Mouse (Mus musculus) layer of hippocampus, postnatal 10 days (tissue): ENCODE measurements at regions not wholly inside any gene's neighbourhood (a gene's known extent, or its start where the extent isn't known, plus 50 kb on each side); places are given as distances from the start of the nearest gene placed in this dataset.

Experiments
- DNase-seq, 2 experiments: peaks; one replicate each; pipeline ENCODE4 v3.0.0; 2021; ENCODE audit warnings: low spot score in 2 of 2

GRCm38 (mm10) chr8:127809203-127810155, 548.9 kb upstream of the Nrp1 start:
- no peak for DNase-seq

- DNase-seq: no peak
These were observed 547.1 kb upstream of the Nrp1 start for GRCm38 (mm10) chr8:127811338-127811737.

- no peak for DNase-seq
These were observed 543.5 kb upstream of the Nrp1 start for GRCm38 (mm10) chr8:127814785-127815523.

- no peak for DNase-seq
These were observed 537.6 kb upstream of the Nrp1 start for GRCm38 (mm10) chr8:127820741-127821170.

GRCm38 (mm10) chr8:127821646-127822045, 536.8 kb upstream of the Nrp1 start:
- DNase-seq: no peak

GRCm38 (mm10) chr8:127825041-127825440, 533.4 kb upstream of the Nrp1 start:
- no peak for DNase-seq

- no peak for DNase-seq
These were observed 530.6 kb upstream of the Nrp1 start for GRCm38 (mm10) chr8:127827826-127828225.

GRCm38 (mm10) chr8:127829659-127830058, 528.7 kb upstream of the Nrp1 start:
- DNase-seq: no peak

GRCm38 (mm10) chr8:127834006-127834405, 524.4 kb upstream of the Nrp1 start:
- DNase-seq: no peak

- DNase-seq: no peak
These were observed 521.8 kb upstream of the Nrp1 start for GRCm38 (mm10) chr8:127836410-127837206.

- DNase-seq: no peak
These were observed 520.1 kb upstream of the Nrp1 start for GRCm38 (mm10) chr8:127838311-127838710.

- no peak for DNase-seq
These were observed 510.9 kb upstream of the Nrp1 start for GRCm38 (mm10) chr8:127847332-127848018.

- no peak for DNase-seq
These were observed 508.5 kb upstream of the Nrp1 start for GRCm38 (mm10) chr8:127849926-127850325.

- no peak for DNase-seq
These were observed 502.6 kb upstream of the Nrp1 start for GRCm38 (mm10) chr8:127855653-127856300.

GRCm38 (mm10) chr8:127856351-127857135, 501.9 kb upstream of the Nrp1 start:
- no peak for DNase-seq

GRCm38 (mm10) chr8:127859036-127859435, 499.4 kb upstream of the Nrp1 start:
- DNase-seq: no peak

- DNase-seq: no peak
These were observed 498.0 kb upstream of the Nrp1 start for GRCm38 (mm10) chr8:127860376-127860775.

- DNase-seq: no peak
These were observed 497.5 kb upstream of the Nrp1 start for GRCm38 (mm10) chr8:127860891-127861290.

GRCm38 (mm10) chr8:127884641-127885040, 473.8 kb upstream of the Nrp1 start:
- no peak for DNase-seq
